Mouse (Mus musculus) neural tube, embryonic 15.5 days (tissue): ENCODE data around the gene Prdm12. TPM values are rescaled to one million over a fixed set of nuclear protein-coding genes. Genes with fewer than 3 reads are reported as not detected.

ENCODE experiments used
- ATAC-seq: fragments of 200-750 bp; cut with Nextera tagmentation; 2 replicates; pipeline ENCODE4 v1.8.0; 2017; ENCODE audit warnings: mild to moderate bottlenecking, moderate TSS enrichment, moderate library complexity; ENCODE audit not compliant: low FRiP score
- H3K27ac ChIP-seq: fragments of 300-500 bp; sonication (generic); replicated peaks from 2 replicates; pipeline ENCODE4 v1.5.1; 2015; ENCODE audit warnings: mild to moderate bottlenecking, inconsistent platforms
- H3K27me3 ChIP-seq: fragments of 300-500 bp; sonication (generic); replicated peaks from 2 replicates; pipeline ENCODE4 v1.6.1; 2015; ENCODE audit warnings: inconsistent platforms
- H3K36me3 ChIP-seq: fragments of 300-500 bp; sonication (generic); 2 replicates; pipeline ENCODE4 v1.6.1; 2015; ENCODE audit warnings: inconsistent platforms
- H3K4me1 ChIP-seq: fragments of 300-500 bp; sonication (generic); 2 replicates; pipeline ENCODE4 v1.6.1; 2015; ENCODE audit warnings: inconsistent platforms
- H3K4me2 ChIP-seq: fragments of 300-500 bp; sonication (generic); 2 replicates; pipeline ENCODE4 v1.6.1; 2015; ENCODE audit warnings: inconsistent platforms, mild to moderate bottlenecking, moderate library complexity
- H3K4me3 ChIP-seq: fragments of 300-500 bp; sonication (generic); replicated peaks from 2 replicates; pipeline ENCODE4 v1.5.1; 2015; ENCODE audit warnings: mild to moderate bottlenecking, inconsistent platforms
- H3K9ac ChIP-seq: fragments of 300-500 bp; sonication (generic); replicated peaks from 2 replicates; pipeline ENCODE4 v1.6.1; 2015; ENCODE audit warnings: mild to moderate bottlenecking, inconsistent platforms
- H3K9me3 ChIP-seq: fragments of 300-500 bp; sonication (generic); replicated peaks from 2 replicates; pipeline ENCODE4 v1.6.1; 2016; ENCODE audit warnings: inconsistent platforms
- WGBS: fragments of 180-500 bp; shearing (Covaris S2); methylation state at CpG from one replicate; pipeline ENCODE4 v1.1.7; 2015; ENCODE audit warnings: mixed read lengths; 5-methylcytosine and 5-hydroxymethylcytosine counted together
- polyA plus RNA-seq: library from polyadenylated mRNA; unstranded; fragments of >200 nt; fragmentation: Nextera tagmentation; extraction: Ambion mirVana; gene quantifications from 2 replicates; pipeline ENCODE4 v1.2.1, GENCODE M21; 2015

Gene Prdm12
- polyA plus RNA-seq, 1 experiment from 2014 or later = 7.8 TPM

DNA sequence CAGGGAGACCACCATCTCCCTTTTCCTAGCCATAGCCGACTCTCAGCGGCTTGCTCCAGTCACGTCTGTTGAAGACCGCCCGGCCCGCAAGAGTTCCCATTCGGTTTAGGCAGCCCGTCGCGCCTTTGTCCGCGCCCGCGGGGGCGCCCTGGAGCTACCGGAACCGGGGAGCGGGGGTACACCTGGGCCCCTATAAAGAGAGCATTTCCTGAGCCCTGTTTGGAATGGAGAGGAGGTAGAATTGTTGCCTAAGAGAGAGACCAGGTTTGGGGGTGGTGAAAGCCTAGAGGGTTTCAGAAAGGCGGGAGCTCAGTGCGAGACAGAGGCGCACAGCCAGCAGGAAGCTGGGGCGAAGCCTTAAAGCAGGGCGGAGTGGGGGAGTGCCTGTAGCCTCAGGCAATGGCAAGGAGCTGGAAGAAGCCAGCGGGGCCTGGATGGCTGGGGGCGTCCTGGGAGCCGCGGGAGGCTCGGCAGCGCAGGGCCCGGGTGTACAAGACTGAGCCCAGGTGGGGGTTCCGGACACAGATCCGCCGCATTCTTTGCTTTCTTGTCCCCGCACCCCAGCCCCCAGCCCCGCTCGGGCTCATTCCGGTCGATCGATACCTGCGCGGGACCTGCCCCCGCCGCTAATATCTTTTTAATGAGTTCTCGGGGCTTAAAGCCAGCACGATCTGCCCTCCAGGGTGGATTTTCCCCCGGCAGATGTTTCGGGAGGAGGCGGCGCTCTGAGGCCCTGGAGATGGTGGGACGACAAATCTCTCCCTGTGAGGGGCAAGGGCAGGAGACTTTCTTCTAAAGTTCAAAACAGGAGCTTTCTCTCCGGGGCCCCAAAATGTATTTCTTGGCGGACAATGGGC is 4.3 kb upstream of the Prdm12 start:
- Histone ChIP-seq H3K9me3 (no peaks in the 10 kb centered on the region), H3K9ac (no peak overlapping the region), H3K4me1 (peaks cover 50% of the 10 kb centered on the region), H3K4me2 (peak overlapping the region; percentile 45), H3K27ac (no peak overlapping the region), H3K4me3 (peak overlapping the region; percentile 23), H3K36me3 (no peaks in the 10 kb centered on the region), H3K27me3 (peaks cover 98% of the 10 kb centered on the region)
- WGBS = under 1% methylated on average over 52 of the region's 52 CpGs
- ATAC-seq = no peak

DNA sequence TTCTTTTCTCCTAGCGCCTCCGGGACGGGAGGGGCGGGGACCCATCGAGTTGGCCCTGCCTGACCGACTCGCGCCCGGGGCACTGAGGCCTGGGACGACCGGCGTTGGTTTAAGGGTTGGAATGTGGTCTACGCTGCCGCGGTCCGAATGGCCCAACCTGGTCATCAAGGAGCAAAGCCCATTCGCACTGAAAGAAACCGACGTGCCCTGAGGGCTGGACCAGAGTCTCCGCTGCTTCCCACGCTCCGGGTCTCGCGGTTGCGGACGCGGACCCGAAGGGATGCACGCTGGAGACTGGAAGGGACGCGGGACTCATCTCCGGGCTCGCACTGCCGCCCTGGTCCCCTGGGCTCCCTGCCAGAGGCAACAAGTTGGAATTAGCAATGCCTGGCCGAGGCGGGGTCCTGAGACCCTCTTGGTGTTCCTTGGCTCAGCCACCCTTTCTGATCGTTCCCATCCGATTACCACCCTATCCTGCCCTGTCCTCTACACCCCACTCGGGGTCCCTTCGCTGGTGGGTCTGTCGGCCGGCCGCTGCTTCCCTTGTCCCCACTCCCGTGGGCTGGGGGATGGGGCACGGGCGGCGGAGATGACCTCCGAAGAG is 3.6 kb upstream of the Prdm12 start:
- Histone ChIP-seq H3K4me3 (peak overlapping the region; percentile 23), H3K27ac (no peak overlapping the region), H3K36me3 (no peaks in the 10 kb centered on the region), H3K9ac (no peak overlapping the region), H3K27me3 (peaks cover 95% of the 10 kb centered on the region), H3K9me3 (no peaks in the 10 kb centered on the region), H3K4me1 (peaks cover 57% of the 10 kb centered on the region), H3K4me2 (peak overlapping the region; percentile 45)
- WGBS = under 1% methylated on average over 47 of the region's 48 CpGs
- no peak; the same call in 1 of the 2 replicates for ATAC-seq

DNA sequence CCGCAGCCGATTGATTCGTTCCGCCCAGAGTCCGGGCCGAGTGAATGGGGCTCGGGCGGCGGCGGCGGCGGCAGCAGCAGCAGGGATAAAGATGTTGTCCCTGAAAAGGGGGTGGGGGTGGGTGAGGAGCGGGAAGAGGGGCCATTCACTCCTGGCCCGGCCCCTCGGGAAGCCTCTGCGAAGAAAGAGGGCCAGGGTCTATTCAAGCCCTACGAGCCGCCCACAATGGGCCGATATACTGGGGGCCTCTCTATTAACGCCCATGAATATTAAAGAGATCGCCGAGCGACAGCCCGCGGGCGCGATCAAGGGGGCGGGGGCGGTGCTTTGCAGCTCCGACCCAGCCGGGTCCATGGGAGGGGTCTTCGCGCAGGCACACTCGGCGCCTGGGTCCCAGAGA is 3.1 kb upstream of the Prdm12 start:
- Histone ChIP-seq H3K9ac (no peak overlapping the region), H3K4me1 (peaks cover 59% of the 10 kb centered on the region), H3K27ac (no peak overlapping the region), H3K4me2 (peak overlapping the region; percentile 45), H3K27me3 (peaks cover 95% of the 10 kb centered on the region), H3K36me3 (no peaks in the 10 kb centered on the region), H3K4me3 (peak overlapping the region; percentile 23), H3K9me3 (no peaks in the 10 kb centered on the region)
- WGBS = 1% methylated on average over 35 of the region's 35 CpGs
- ATAC-seq = no peak; the same call in 1 of the 2 replicates

DNA sequence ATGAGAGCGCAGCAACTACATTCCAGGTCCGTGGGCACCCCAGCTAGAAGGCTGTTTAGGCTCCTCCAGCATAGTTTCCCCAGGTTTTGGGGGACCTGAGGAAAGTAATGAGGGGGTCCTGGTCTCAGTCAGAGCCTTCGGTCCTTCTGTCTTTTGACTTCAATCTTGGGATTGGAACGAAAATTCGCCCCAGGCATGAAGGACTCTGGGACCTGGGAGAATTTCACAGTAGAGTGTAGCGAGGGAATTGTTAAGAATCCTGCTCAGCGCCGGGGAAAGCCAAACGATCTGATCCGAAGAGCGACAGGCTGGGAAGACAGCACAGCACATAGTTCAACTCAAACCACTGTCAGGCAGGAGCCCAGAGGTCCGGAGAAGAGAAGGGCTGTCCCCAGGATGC is 2.5 kb upstream of the Prdm12 start:
- Histone ChIP-seq H3K4me1 (peaks cover 62% of the 10 kb centered on the region), H3K36me3 (no peaks in the 10 kb centered on the region)

DNA sequence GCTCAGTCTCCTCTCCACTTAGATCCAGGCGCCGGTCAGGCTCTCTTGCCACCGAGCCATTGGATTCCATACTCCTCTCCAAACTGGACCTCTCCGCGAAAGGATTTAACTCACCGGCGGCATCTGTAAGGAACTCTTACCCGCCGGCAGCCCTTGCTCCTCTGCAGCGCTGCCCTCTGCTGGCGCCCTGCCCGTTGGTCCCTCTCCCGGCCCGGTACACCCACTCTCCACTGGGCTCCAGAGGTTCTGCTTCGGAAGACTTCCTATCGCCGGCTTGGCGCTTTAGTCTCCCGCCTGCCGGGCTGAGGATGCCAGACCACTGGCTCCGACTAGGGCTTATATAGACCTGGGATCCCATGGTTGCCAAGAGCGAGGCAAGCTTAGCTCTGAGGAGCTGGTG is 2.0 kb upstream of the Prdm12 start:
- Histone ChIP-seq H3K4me2 (peak overlapping the region; percentile 45), H3K27ac (no peak overlapping the region), H3K4me3 (peak overlapping the region; percentile 23), H3K9ac (no peak overlapping the region; the same call in 1 of the 2 replicates), H3K27me3 (peaks cover 95% of the 10 kb centered on the region), H3K4me1 (peaks cover 62% of the 10 kb centered on the region), H3K36me3 (no peaks in the 10 kb centered on the region), H3K9me3 (no peaks in the 10 kb centered on the region)
- WGBS = under 1% methylated on average over 22 of the region's 22 CpGs
- no peak for ATAC-seq

More for the DNA sequence above, 2.5 kb upstream of the Prdm12 start:
- Histone ChIP-seq H3K4me3 (peak overlapping the region; percentile 23), H3K9ac (no peak overlapping the region), H3K9me3 (no peaks in the 10 kb centered on the region), H3K27ac (no peak overlapping the region), H3K27me3 (peaks cover 95% of the 10 kb centered on the region), H3K4me2 (peak overlapping the region; percentile 45)
- no peak for ATAC-seq
- WGBS = under 1% methylated on average over 12 of the region's 12 CpGs

DNA sequence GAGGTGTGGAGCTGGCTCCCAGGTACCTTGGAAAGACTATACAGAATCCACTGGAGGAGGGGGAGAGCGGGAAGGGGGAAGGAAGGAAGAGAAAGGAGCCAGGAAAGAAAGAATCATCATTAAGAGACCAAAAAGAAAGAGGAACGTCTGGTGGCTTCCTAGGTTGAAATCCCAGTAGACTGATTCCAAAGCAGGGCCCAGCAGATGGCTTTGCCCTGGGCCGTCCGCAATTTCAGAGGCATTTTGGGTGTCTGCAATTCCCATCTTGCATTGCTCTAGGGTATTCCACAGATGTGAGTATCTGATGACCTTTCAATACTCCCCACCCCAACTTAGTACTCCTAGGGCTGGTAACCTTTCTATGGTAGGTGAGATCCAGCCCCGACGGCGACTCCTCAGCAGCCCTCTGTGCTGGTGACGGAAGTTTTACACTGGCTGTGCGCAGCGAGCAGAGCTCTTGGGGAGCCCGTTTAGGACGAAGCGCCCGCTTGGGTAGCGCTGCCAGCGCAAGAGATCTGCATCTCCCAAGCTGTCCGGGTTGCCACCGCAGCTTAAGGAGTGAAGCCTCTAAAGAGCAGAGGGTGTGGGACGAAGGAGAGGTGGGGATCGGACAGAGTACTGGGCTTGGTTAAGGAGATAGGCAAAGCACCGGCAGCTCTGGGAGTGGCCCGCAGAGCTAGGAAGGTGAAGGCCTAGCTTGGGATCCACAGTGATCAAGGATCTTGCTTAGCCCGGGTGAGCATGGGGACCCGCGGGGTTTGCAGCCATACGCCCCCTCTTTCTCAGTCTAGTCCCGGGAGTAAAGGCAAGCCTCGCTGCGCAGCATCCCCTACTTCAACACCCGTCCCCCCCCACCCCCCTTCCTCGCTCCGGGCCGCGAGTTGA is 1.0 kb upstream of the Prdm12 start:
- peak overlapping the region; percentile 26; the same call in 1 of the 2 replicates for H3K4me3 ChIP-seq
- no peak overlapping the region for H3K27ac ChIP-seq
- ATAC-seq = no peak
- H3K9ac ChIP-seq = no peak overlapping the region
- H3K4me2 ChIP-seq = peak overlapping the region; percentile 38
- H3K27me3 ChIP-seq = peaks cover 95% of the 10 kb centered on the region
- H3K9me3 ChIP-seq = no peaks in the 10 kb centered on the region
- peaks cover 62% of the 10 kb centered on the region for H3K4me1 ChIP-seq
- no peaks in the 10 kb centered on the region for H3K36me3 ChIP-seq
- WGBS = 2% methylated on average over 34 of the region's 34 CpGs

GRCm38 (mm10) chr2:31639466-31639760 is 424 bp upstream of the Prdm12 start:
- no peak for ATAC-seq
- H3K9ac ChIP-seq = no peak overlapping the region
- 0% methylated on average over 12 of the region's 13 CpGs for WGBS
- no peak overlapping the region for H3K27ac ChIP-seq
- H3K27me3 ChIP-seq = peaks cover 95% of the 10 kb centered on the region
- H3K4me1 ChIP-seq = peaks cover 62% of the 10 kb centered on the region
- H3K4me3 ChIP-seq = peak overlapping the region; percentile 26; the same call in 1 of the 2 replicates
- H3K4me2 ChIP-seq = peak overlapping the region; percentile 38
- no peaks in the 10 kb centered on the region for H3K9me3 ChIP-seq
- H3K36me3 ChIP-seq = no peaks in the 10 kb centered on the region

GRCm38 (mm10) chr2:31640609-31641507 is 1.0 kb downstream of the Prdm12 start:
- under 1% methylated on average over 48 of the region's 48 CpGs for WGBS

DNA sequence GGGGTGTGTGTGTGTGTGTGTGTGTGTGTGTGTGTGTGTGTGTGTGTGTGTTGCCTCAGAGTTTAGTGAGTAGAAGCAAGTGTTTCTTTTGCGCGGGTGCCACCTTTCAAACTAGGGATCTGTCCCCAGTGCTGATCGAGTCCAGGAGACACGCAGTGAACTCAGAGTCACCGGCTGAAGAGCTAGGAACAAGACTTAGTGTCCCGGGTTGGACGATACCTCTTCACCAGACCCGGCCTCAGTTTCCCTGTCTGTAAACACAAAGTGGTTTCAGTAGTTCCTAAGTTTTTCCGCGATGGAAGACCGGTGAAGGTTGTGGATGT is 1.6 kb downstream of the Prdm12 start:
- WGBS = 1% methylated on average over 11 of the region's 11 CpGs
- Histone ChIP-seq H3K36me3 (no peaks in the 10 kb centered on the region), H3K27me3 (peaks cover 94% of the 10 kb centered on the region), H3K4me2 (peak overlapping the region; percentile 38; the same call in 1 of the 2 replicates), H3K4me3 (0 out of 2 replicates have a peak overlapping the region, but pooled peaks have one; percentile 18), H3K27ac (no peak overlapping the region), H3K9ac (no peak overlapping the region), H3K4me1 (peaks cover 48% of the 10 kb centered on the region), H3K9me3 (no peaks in the 10 kb centered on the region)
- no peak for ATAC-seq

More at GRCm38 (mm10) chr2:31640609-31641507, 1.0 kb downstream of the Prdm12 start:
- peak; percentile 25; the same call in 1 of the 2 replicates for ATAC-seq
- Histone ChIP-seq H3K27me3 (peaks cover 94% of the 10 kb centered on the region), H3K27ac (no peak overlapping the region), H3K4me1 (peaks cover 54% of the 10 kb centered on the region), H3K4me2 (peak overlapping the region; percentile 38), H3K9ac (no peak overlapping the region), H3K36me3 (no peaks in the 10 kb centered on the region), H3K4me3 (peak overlapping the region; percentile 26), H3K9me3 (no peaks in the 10 kb centered on the region)

- H3K9me3 ChIP-seq = no peaks in the 10 kb centered on the region
- H3K27me3 ChIP-seq = peaks cover 94% of the 10 kb centered on the region
- H3K27ac ChIP-seq = no peak overlapping the region
- 3% methylated on average over 18 of the region's 18 CpGs for WGBS
- ATAC-seq = no peak
- H3K36me3 ChIP-seq = no peaks in the 10 kb centered on the region
- no peak overlapping the region for H3K4me3 ChIP-seq
- H3K4me1 ChIP-seq = peaks cover 44% of the 10 kb centered on the region
- H3K4me2 ChIP-seq = 0 out of 2 replicates have a peak overlapping the region, but pooled peaks have one; percentile 38
- no peak overlapping the region for H3K9ac ChIP-seq
Measured at GRCm38 (mm10) chr2:31641929-31642328, 2.1 kb downstream of the Prdm12 start.
